Mouse (Mus musculus) spleen, embryonic (tissue): ENCODE measurements around the gene Qpct.
"Not testable (repeated sequence)": the region's sequence is repeated elsewhere in the genome, so short reads cannot be mapped to it uniquely, and the experiment has no call there.

Experiments
- CTCF ChIA-PET: fragments of 350-600 bp; sonication (Branson Sonifier 250); formaldehyde crosslinking; loops from one replicate; lab custom pipeline; 2022; lab: Charles Lee

Gene Qpct

GRCm38 (mm10) chr17:79069766-79070480 is 18.2 kb downstream of the Qpct start:
- CTCF ChIA-PET, result no interaction called here

- CTCF ChIA-PET, result no interaction called here
Measured at GRCm38 (mm10) chr17:79071951-79072350, 20.2 kb downstream of the Qpct start.

- CTCF ChIA-PET, result no interaction called here
Measured at GRCm38 (mm10) chr17:79076974-79077847, 25.5 kb downstream of the Qpct start.

GRCm38 (mm10) chr17:79077848-79078146 is 26.1 kb downstream of the Qpct start:
- CTCF ChIA-PET, result no interaction called here

GRCm38 (mm10) chr17:79078248-79078647 is 26.5 kb downstream of the Qpct start:
- CTCF ChIA-PET, result no interaction called here

GRCm38 (mm10) chr17:79091710-79092109 is 40.0 kb downstream of the Qpct start:
- CTCF ChIA-PET, result no interaction called here

- CTCF ChIA-PET, result no interaction called here
Measured at GRCm38 (mm10) chr17:79093286-79093975, 41.7 kb downstream of the Qpct start.

- CTCF ChIA-PET, result no interaction called here
Measured at GRCm38 (mm10) chr17:79095624-79096023, 43.9 kb downstream of the Qpct start.

- CTCF ChIA-PET, result interaction anchor here (0.7 kb wide), 1 partner anchor 1008 kb away, joined by 7 read pairs; no protein-coding TSS in a partner anchor
Measured at GRCm38 (mm10) chr17:79099866-79100265, 48.2 kb downstream of the Qpct start.

GRCm38 (mm10) chr17:79108238-79108637 is 56.5 kb downstream of the Qpct start:
- CTCF ChIA-PET, result no interaction called here

GRCm38 (mm10) chr17:79109576-79109975 is 57.9 kb downstream of the Qpct start:
- CTCF ChIA-PET, result interaction anchor here (0.7 kb wide), 1 partner anchor 1661 kb away, joined by 3 read pairs; no protein-coding TSS in a partner anchor

- CTCF ChIA-PET, result interaction anchor here (0.7 kb wide), 1 partner anchor 457 kb away, joined by 3 read pairs; no protein-coding TSS in a partner anchor
Measured at GRCm38 (mm10) chr17:79110936-79111348, 59.2 kb downstream of the Qpct start.

GRCm38 (mm10) chr17:79115248-79115647 is 63.5 kb downstream of the Qpct start:
- CTCF ChIA-PET, result not testable (repeated sequence)

GRCm38 (mm10) chr17:79119066-79119465 is 67.4 kb downstream of the Qpct start:
- CTCF ChIA-PET, result no interaction called here

GRCm38 (mm10) chr17:79120269-79120668 is 68.6 kb downstream of the Qpct start:
- CTCF ChIA-PET, result no interaction called here

- CTCF ChIA-PET, result interaction anchor here (0.6 kb wide), 1 partner anchor 532 kb away, joined by 3 read pairs; no protein-coding TSS in a partner anchor
Measured at GRCm38 (mm10) chr17:79133740-79134139, 82.0 kb downstream of the Qpct start.

- CTCF ChIA-PET, result no interaction called here
Measured at GRCm38 (mm10) chr17:79135826-79136225, 84.1 kb downstream of the Qpct start.

- CTCF ChIA-PET, result no interaction called here
Measured at GRCm38 (mm10) chr17:79136401-79136800, 84.7 kb downstream of the Qpct start.
